Mouse (Mus musculus) forebrain, embryonic 11.5 days (tissue): ENCODE measurements around the gene Hist1h2bj. TPM values are rescaled to one million over a fixed set of nuclear protein-coding genes. Genes with fewer than 3 reads are reported as not detected.
A peak's percentile ranks its signal among the peaks of the same experiment; 100 is the strongest.

Experiments
- ATAC-seq: fragments of 200-750 bp; cut with Nextera tagmentation; replicated peaks from 2 replicates; pipeline ENCODE4 v1.8.0; 2017; ENCODE audit warnings: moderate TSS enrichment; ENCODE audit not compliant: low FRiP score
- DNase-seq: peaks from one replicate; pipeline ENCODE4 v3.0.0-alpha.2; 2017; ENCODE audit warnings: low spot score
- H3K27ac ChIP-seq: fragments of 300-500 bp; sonication (generic); 2 replicates; pipeline ENCODE4 v1.5.1; 2014; ENCODE audit warnings: low read depth, low read length
- H3K27me3 ChIP-seq: fragments of 300-500 bp; sonication (generic); 2 replicates; pipeline ENCODE4 v1.6.1; 2014; ENCODE audit warnings: mild to moderate bottlenecking, low read length, mixed read lengths; ENCODE audit not compliant: control insufficient read depth, insufficient read depth
- H3K36me3 ChIP-seq: fragments of 300-500 bp; sonication (generic); 2 replicates; pipeline ENCODE4 v1.6.1; 2014; ENCODE audit warnings: mild to moderate bottlenecking, low read length, moderate library complexity, mixed read lengths; ENCODE audit not compliant: control insufficient read depth, insufficient read depth
- H3K4me1 ChIP-seq: fragments of 300-500 bp; sonication (generic); replicated peaks from 2 replicates; pipeline ENCODE4 v1.6.1; 2014; ENCODE audit warnings: low read length, mixed read lengths; ENCODE audit not compliant: control insufficient read depth, insufficient read depth
- H3K4me2 ChIP-seq: fragments of 300-500 bp; sonication (generic); 2 replicates; pipeline ENCODE4 v1.6.1; 2014; ENCODE audit warnings: low read depth, mild to moderate bottlenecking, low read length, moderate library complexity, mixed read lengths; ENCODE audit not compliant: severe bottlenecking
- H3K4me3 ChIP-seq: fragments of 300-500 bp; sonication (generic); 2 replicates; pipeline ENCODE4 v1.5.1; 2014; ENCODE audit warnings: low read depth, low read length
- H3K9ac ChIP-seq: fragments of 300-500 bp; sonication (generic); 2 replicates; pipeline ENCODE4 v1.6.1; 2014; ENCODE audit warnings: low read length
- H3K9me3 ChIP-seq: fragments of 300-500 bp; sonication (generic); 2 replicates; pipeline ENCODE4 v1.6.1; 2016; ENCODE audit warnings: low read length, mixed read lengths; ENCODE audit not compliant: control insufficient read depth
- WGBS: fragments of 180-500 bp; shearing (Covaris S2); extraction: QIAGEN DNeasy Blood & Tissue Kit; methylation state at CpG from one replicate; pipeline ENCODE4 v1.1.7; 2014; 5-methylcytosine and 5-hydroxymethylcytosine counted together
- polyA plus RNA-seq: library from polyadenylated mRNA; unstranded; fragments of >200 nt; fragmentation: Nextera tagmentation; extraction: Ambion mirVana; gene quantifications from 2 replicates; pipeline ENCODE4 v1.2.1, GENCODE M21; 2014

Gene Hist1h2bj
- polyA plus RNA-seq, 1 experiment from 2014 or later, result 9.6 TPM

- Histone ChIP-seq H3K4me2 (no peak overlapping the region), H3K36me3 (no peaks in the 10 kb centered on the region), H3K9me3 (no peaks in the 10 kb centered on the region), H3K27ac (no peak overlapping the region), H3K9ac (no peak overlapping the region), H3K4me3 (no peak overlapping the region), H3K4me1 (peaks cover 12% of the 10 kb centered on the region; the same call in 1 of the 2 replicates), H3K27me3 (peaks cover 90% of the 10 kb centered on the region)
- ATAC-seq (no peak), DNase-seq (no peak)
- WGBS, result 48% methylated on average over 7 of the region's 7 CpGs
Observed at GRCm38 (mm10) chr13:22007872-22008271, 35.1 kb upstream of the Hist1h2bj start.

DNA sequence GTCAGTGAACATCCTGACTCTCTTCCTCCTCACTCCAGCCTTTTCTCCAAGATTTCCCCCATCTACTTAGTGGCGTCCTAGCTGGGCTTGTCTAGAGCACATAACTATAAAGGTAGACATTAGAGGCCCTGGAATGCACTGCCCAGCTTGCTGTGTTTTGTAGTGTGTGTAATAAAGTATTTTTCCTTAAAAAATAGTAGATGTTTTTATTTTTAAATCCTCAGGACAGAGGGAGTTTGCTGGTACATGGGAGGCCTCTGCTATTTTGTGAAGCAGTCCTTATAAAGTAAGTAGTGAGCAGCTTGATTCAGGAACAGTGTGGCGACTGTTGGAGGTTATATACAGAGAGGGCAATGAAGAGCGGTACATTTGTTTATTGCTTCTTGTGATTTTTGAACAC is 34.3 kb upstream of the Hist1h2bj start:
- Histone ChIP-seq H3K9me3 (no peaks in the 10 kb centered on the region), H3K4me1 (peaks cover 12% of the 10 kb centered on the region; the same call in 1 of the 2 replicates), H3K9ac (no peak overlapping the region), H3K4me2 (no peak overlapping the region), H3K4me3 (no peak overlapping the region), H3K27ac (no peak overlapping the region), H3K36me3 (no peaks in the 10 kb centered on the region), H3K27me3 (peaks cover 85% of the 10 kb centered on the region)
- WGBS, result 69% methylated on average over 3 of the region's 3 CpGs
- ATAC-seq, result no peak
- no peak for DNase-seq

GRCm38 (mm10) chr13:22009642-22010041 is 33.4 kb upstream of the Hist1h2bj start, which contains the start of gene Prss16:
Gene Prss16 (minus strand): TSS chr13:22009742.
- H3K4me3 ChIP-seq, result no peak within 1 kb of the TSS
- ATAC-seq, result no peak
- no peak for DNase-seq
- no peaks in the 10 kb centered on the region for H3K9me3 ChIP-seq
- H3K9ac ChIP-seq, result no peak within 1 kb of the TSS
- H3K27me3 ChIP-seq, result peaks cover 84% of the 10 kb centered on the region
- no peak within 1 kb of the TSS for H3K27ac ChIP-seq
- 37% methylated on average over 7 of the region's 7 CpGs for WGBS
- no peak within 1 kb of the TSS for H3K4me2 ChIP-seq
- no peaks in the 10 kb centered on the region for H3K36me3 ChIP-seq
- H3K4me1 ChIP-seq, result peaks cover 12% of the 10 kb centered on the region; the same call in 1 of the 2 replicates

DNA sequence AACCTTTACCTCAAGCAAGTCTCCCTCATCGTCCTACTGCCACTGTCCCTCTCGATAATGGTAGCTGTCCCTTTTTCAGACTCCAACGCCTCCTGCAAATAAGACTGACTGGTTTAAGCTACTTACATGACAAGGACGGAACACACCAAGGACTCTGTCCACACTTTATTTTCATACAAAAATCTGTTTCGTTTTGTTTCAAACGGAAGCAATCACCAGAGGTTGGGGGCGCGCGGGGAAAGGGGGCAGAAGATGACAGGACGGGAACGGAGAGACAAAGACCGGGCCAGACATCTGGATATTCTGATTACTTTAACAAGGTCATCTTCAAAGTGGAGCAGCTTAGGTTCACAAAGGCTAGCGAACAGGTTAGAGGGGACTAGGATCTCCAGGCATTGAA is 29.3 kb upstream of the Hist1h2bj start:
- no peak overlapping the region for H3K27ac ChIP-seq
- H3K9ac ChIP-seq, result no peak overlapping the region
- no peak overlapping the region for H3K4me3 ChIP-seq
- no peak for ATAC-seq
- no peak overlapping the region for H3K4me2 ChIP-seq
- H3K36me3 ChIP-seq, result no peaks in the 10 kb centered on the region
- H3K4me1 ChIP-seq, result no peaks in the 10 kb centered on the region
- peaks cover 55% of the 10 kb centered on the region for H3K27me3 ChIP-seq
- DNase-seq, result no peak
- no peaks in the 10 kb centered on the region for H3K9me3 ChIP-seq
- WGBS, result 23% methylated on average over 13 of the region's 13 CpGs

DNA sequence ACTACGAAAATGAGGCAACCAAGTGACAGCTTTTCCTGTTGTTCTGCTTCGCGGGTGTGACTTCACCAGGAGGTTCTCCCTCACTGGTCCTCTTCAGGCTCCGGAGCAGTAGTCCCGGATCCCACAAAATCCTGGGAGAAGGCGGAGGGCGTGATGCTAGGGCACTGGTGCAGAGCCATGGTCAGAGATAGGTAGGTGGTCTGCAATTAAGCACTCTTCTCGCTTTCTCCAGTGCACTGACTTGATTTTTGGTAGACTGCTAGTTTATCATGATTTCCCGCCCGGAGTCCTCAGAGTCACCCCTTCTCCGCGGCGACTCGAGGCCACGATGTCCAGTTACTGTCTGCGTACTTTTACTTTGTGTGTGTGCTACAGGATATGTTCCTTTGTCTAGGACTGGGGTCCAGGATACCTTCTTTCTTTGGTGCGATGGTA is 28.6 kb upstream of the Hist1h2bj start:
- Histone ChIP-seq H3K4me1 (no peaks in the 10 kb centered on the region), H3K9me3 (no peaks in the 10 kb centered on the region), H3K9ac (no peak overlapping the region), H3K27ac (no peak overlapping the region), H3K4me3 (peak overlapping the region; percentile 5; the same call in 1 of the 2 replicates), H3K4me2 (peak overlapping the region; percentile 29; the same call in 1 of the 2 replicates), H3K27me3 (peaks cover 53% of the 10 kb centered on the region), H3K36me3 (no peaks in the 10 kb centered on the region)
- 14% methylated on average over 17 of the region's 17 CpGs for WGBS
- no peak for ATAC-seq
- no peak for DNase-seq

DNA sequence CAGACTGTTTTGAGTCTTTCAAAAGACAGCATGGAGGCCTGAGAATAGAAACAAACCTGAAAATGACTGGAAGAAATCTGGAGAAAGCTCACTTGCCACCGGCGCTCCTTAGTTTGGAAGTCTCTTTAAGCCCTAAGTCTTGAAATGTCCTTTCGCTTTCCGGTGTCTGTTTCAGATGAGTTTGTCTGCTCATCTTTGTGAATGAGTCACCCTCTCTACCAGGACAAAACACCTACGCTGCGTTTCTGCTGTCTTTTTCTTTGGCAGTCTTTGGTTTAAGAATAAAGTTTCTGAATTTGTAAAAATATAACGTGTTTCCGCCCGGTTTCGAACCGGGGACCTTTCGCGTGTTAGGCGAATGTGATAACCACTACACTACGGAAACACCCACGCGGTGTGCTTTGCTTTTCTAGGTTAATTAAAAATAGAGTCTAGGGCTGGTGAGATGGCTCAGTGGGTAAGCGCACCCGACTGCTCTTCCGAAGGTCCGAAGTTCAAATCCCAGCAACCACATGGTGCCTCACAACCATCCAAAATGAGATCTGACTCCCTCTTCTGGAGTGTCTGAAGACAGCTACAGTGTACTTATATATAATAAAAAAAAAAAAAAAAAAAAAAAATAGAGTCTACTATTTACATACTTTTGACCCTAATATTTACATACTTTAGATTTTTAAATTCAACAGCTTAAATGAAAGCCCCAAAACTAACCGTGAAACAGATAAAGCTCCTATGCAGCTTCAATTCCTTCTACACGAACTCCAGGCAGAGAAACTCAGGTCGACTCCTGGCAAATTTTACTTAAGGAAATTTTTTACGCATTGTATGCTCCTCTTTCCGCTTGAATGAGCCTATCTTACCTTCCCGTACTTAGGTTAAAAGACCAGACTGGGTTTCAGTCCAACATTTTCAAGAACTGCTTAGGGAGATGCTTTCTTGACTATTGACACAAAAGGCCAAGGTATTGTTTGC is 27.2 kb upstream of the Hist1h2bj start:
- Histone ChIP-seq H3K4me1 (no peaks in the 10 kb centered on the region), H3K9me3 (no peaks in the 10 kb centered on the region), H3K27me3 (peaks cover 40% of the 10 kb centered on the region), H3K27ac (no peak overlapping the region), H3K4me3 (no peak overlapping the region), H3K4me2 (no peak overlapping the region), H3K9ac (no peak overlapping the region), H3K36me3 (no peaks in the 10 kb centered on the region)
- WGBS, result 14% methylated on average over 27 of the region's 27 CpGs
- DNase-seq, result peak; percentile 90
- peak; percentile 74 for ATAC-seq

DNA sequence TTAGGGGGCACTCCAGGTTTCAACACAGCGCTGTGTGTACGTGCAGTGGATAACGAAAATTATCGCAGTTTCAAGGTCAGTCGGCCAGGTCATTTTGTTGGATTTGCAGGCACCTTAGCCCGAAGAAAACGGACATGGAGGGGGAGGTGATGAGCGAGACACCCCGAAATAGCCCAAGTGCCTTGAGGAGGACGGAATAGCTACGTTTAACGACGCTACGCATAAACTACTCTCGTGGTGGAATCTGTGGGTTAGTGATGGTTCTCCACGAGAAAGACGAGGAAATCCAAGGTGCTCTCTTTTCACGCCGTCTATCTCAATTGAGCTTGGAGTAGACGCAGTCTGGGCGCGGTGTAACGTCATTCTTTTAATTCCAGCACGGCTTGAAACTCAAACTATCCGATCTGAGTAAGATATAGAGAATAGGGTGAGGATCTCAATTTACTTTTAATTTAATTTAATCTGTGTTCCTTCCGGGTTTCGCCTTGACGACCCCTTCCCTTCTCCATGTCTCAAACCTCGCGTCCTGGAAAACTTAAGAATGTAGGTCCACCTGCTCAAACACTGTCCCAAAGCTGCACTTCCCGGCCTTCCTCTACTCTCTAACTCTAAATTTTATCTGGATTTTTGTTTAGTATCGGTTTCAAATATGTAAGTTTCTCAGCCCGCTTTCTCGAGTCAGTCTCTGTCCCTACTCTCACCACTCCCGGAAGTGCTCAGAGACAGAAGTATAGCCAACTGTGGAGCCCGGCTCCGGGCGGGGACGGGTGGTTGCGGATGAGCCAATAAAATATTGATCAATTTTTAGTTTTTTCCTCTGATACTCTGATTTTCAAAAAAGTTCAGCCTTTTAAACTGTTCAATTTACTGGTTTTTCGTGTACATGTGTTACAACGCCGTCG is 22.8 kb upstream of the Hist1h2bj start:
- ATAC-seq (peak; percentile 62), DNase-seq (no peak)
- peak overlapping the region; percentile 51 for H3K9ac ChIP-seq
- no peaks in the 10 kb centered on the region for H3K4me1 ChIP-seq
- H3K36me3 ChIP-seq, result no peaks in the 10 kb centered on the region
- H3K27me3 ChIP-seq, result peaks cover 11% of the 10 kb centered on the region
- WGBS, result under 1% methylated on average over 44 of the region's 44 CpGs
- peak overlapping the region; percentile 46 for H3K4me3 ChIP-seq
- no peaks in the 10 kb centered on the region for H3K9me3 ChIP-seq
- H3K4me2 ChIP-seq, result peak overlapping the region; percentile 78
- H3K27ac ChIP-seq, result no peak overlapping the region

DNA sequence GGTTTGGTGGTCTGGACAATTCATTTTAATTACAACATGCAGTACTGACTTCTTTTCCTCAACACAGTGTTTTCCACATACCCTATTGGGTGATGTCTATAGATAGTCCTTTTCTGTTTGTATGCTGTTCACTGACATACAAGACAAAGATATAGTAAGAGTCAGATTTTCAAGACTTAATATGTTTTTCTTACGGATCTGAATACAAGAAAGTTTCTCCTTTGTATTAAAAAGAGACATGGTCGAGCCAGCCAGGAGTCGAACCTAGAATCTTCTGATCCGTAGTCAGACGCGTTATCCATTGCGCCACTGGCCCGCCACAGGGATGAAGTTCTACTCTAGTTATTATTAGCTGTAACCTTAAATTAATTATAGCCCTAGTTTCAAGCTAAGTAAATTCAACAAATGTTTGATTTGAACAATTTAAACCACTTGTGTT is 22.1 kb upstream of the Hist1h2bj start:
- peak; percentile 80 for DNase-seq
- Histone ChIP-seq H3K9me3 (no peaks in the 10 kb centered on the region), H3K4me3 (peak overlapping the region; percentile 46), H3K4me2 (peak overlapping the region; percentile 78), H3K9ac (no peak overlapping the region; the same call in 1 of the 2 replicates), H3K27me3 (peaks cover 7% of the 10 kb centered on the region; the same call in 1 of the 2 replicates), H3K27ac (no peak overlapping the region), H3K36me3 (no peaks in the 10 kb centered on the region), H3K4me1 (no peaks in the 10 kb centered on the region)
- under 1% methylated on average over 8 of the region's 8 CpGs for WGBS
- peak; percentile 77 for ATAC-seq
